8 mouse cellular contexts compared by ENCODE assay signal in the genomic region with DNA sequence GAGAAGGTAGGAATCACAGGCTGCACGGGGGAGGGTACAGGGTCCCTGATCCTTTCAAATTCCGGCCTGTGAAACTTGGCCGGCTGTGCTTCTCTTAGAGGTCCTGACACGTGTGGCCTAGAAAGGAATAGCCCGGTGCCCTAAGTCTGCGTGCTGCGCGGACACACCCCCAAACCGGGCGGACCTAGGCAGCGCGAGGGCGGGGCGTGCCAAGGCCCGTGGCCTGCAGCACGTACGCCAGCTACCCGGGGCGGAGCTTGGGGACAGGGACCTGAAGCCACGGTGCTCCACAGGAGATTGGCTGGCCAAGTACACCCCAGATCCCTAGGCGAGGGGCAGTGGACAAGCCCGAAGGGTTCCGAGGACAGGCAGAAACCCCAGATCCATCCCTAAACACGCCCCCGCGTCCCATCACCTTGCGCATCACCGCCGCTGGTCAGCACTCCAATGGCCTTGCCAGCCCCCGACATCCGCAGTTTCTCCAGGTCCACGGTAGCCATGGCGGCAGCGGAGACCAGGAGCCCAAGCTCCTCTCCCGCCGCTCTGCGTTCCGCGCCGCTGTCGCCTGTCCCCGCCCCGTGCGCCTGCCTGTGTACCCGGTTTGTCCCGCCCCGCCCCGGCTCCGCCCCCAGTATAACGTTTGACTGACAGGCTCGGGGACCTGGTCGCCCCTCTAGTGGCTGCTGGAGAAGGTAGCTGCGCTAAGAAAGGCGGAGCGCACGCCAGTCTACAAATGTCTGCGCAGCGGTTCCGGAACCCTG. TPM values are rescaled to one million over a fixed set of nuclear protein-coding genes. Genes with fewer than 3 reads are reported as not detected.
DNase-seq lines count a peak whose midpoint lies in the region; ATAC-seq and TF ChIP-seq lines count a peak whose summit lies in the region.

No protein-coding gene starts in this region.

- CTCF ChIA-PET in Patski (lab: Charles Lee): interaction anchor here (1.0 to 2.3 kb wide), 5 partner anchors 10 to 22 kb away, joined by 3 to 8 read pairs (median 3); no protein-coding TSS in a partner anchor

- no peaks in the 10 kb centered on the region for H3K36me3 ChIP-seq in hindbrain, embryonic 15.5 days

- POLR2A ChIA-PET in Patski (lab: Charles Lee): interaction anchor here (0.6 to 2.9 kb wide), 5 partner anchors 8 to 396 kb away, joined by 3 to 8 read pairs (median 3); no protein-coding TSS in a partner anchor

- H3K27me3 ChIP-seq in Patski: no peaks in the 10 kb centered on the region
- H3K27me3 ChIP-seq in hindbrain, embryonic 15.5 days: 0 out of 2 replicates have a peak, but pooled peaks cover 2% of the 10 kb centered on the region

- peak; percentile 94 for ATAC-seq in Patski
- peak; percentile 95 for ATAC-seq in hindbrain, embryonic 15.5 days (ENCODE audit: low FRiP score, low read depth)

- in situ Hi-C loops in Patski (cut with MboI; ENCODE audit: low pct_unique_long_range_greater_than_20kb): no loop called here

- H3K27ac ChIP-seq in hindbrain, embryonic 15.5 days (replicated peaks): peak overlapping the region; percentile 92

- WGBS in hindbrain, embryonic 15.5 days: under 1% methylated on average over 48 of the region's 59 CpGs

- H3K9ac ChIP-seq in hindbrain, embryonic 15.5 days: peak overlapping the region; percentile 74

- peak; percentile 28 for DNase-seq in Patski (ENCODE audit: low read depth, low spot score)
- DNase-seq in cerebellum, postnatal 14 days: peak; percentile 96 to 97
- DNase-seq in frontal cortex, postnatal 25 days (ENCODE audit: low spot score in 2 of 2): peak; percentile 88 to 89
- peak; percentile 89 for DNase-seq in left cerebral cortex, adult 11 months (ENCODE audit: low spot score)
- peak; percentile 96 to 98 for DNase-seq in lung, postnatal 4 days
- peak; percentile 85 for DNase-seq in retina, postnatal 7 days (ENCODE audit: low read depth, low spot score)
- peak; percentile 83 for DNase-seq in urinary bladder, adult 2 months (ENCODE audit: low spot score)

- H3K4me2 ChIP-seq in hindbrain, embryonic 15.5 days: peak overlapping the region; percentile 90

- peak overlapping the region; percentile 62 for H3K4me3 ChIP-seq in hindbrain, embryonic 15.5 days

- TF ChIP-seq CTCF in Patski (IDR thresholded peaks at IDR 0.05): no peak

- H3K4me1 ChIP-seq in hindbrain, embryonic 15.5 days (replicated peaks): peaks cover 41% of the 10 kb centered on the region

- no peaks in the 10 kb centered on the region for H3K9me3 ChIP-seq in hindbrain, embryonic 15.5 days

RNA-seq across cellular contexts. Expression of gene Pfkl, which starts 0.5 kb away (rescaled TPM):
- polyA plus RNA-seq in Patski (2021): 131 TPM
- polyA plus RNA-seq in hindbrain, embryonic 15.5 days (2015; fragmentation: Nextera tagmentation; extraction: Ambion mirVana): 120 and 126 TPM in 2 replicates
- 53.7 and 55.3 TPM in 2 replicates for polyA plus RNA-seq in urinary bladder, adult 2 months (2012; rRNA removed)

RNA-seq across cellular contexts. Expression of gene 1810043G02Rik, which starts 31.0 kb away (rescaled TPM):
- 38.5 TPM for polyA plus RNA-seq in Patski (2021)
- polyA plus RNA-seq in hindbrain, embryonic 15.5 days (2015; fragmentation: Nextera tagmentation; extraction: Ambion mirVana): 46.8 and 54.5 TPM in 2 replicates
- polyA plus RNA-seq in urinary bladder, adult 2 months (2012; rRNA removed): 26.9 and 27.3 TPM in 2 replicates

RNA-seq across cellular contexts. Expression of gene Dnmt3l, which starts 32.4 kb away (rescaled TPM):
- 0.26 TPM for polyA plus RNA-seq in Patski (2021)
- not detected in 2 replicates for polyA plus RNA-seq in hindbrain, embryonic 15.5 days (2015; fragmentation: Nextera tagmentation; extraction: Ambion mirVana)
- 43.8 and 60.7 TPM in 2 replicates for polyA plus RNA-seq in urinary bladder, adult 2 months (2012; rRNA removed)

RNA-seq across cellular contexts. Expression of gene Aire, which starts 34.0 kb away (rescaled TPM):
- 0.13 TPM for polyA plus RNA-seq in Patski (2021)
- 0.51 TPM in 1 of 2 replicates, not detected in the other for polyA plus RNA-seq in hindbrain, embryonic 15.5 days (2015; fragmentation: Nextera tagmentation; extraction: Ambion mirVana)
- 1.0 and 1.7 TPM in 2 replicates for polyA plus RNA-seq in urinary bladder, adult 2 months (2012; rRNA removed)

RNA-seq across cellular contexts. Expression of gene Trpm2, which starts 39.0 kb away (rescaled TPM):
- polyA plus RNA-seq in Patski (2021): 0.21 TPM
- polyA plus RNA-seq in hindbrain, embryonic 15.5 days (2015; fragmentation: Nextera tagmentation; extraction: Ambion mirVana): 5.4 and 7.1 TPM in 2 replicates
- polyA plus RNA-seq in urinary bladder, adult 2 months (2012; rRNA removed): 0.90 and 1.5 TPM in 2 replicates

Comparison
In these comparisons a context has a peak if more than half of its experiments do, and no peak if none do; other contexts are left out.
1. Peak in every context shown above with its lines: DNase-seq, ATAC-seq, H3K4me3 ChIP-seq and H3K27ac ChIP-seq.
2. DNase-seq: peak in every context shown above with its lines; median percentile 97 in lung, postnatal 4 days; 96 in cerebellum, postnatal 14 days; 89 in left cerebral cortex, adult 11 months; 88 in frontal cortex, postnatal 25 days; 85 in retina, postnatal 7 days; 83 in urinary bladder, adult 2 months; 28 in Patski.
3. RNA of gene Dnmt3l, which starts 32.4 kb away (polyA plus RNA-seq): 43.8 to 60.7 TPM in urinary bladder, adult 2 months; 0.26 TPM in Patski (single experiment) and not detected in hindbrain, embryonic 15.5 days; every median in the first group is over 10 times any median in the second.